Mouse (Mus musculus) liver, embryonic 12.5 days (tissue): ENCODE data around the gene Cdk2ap2. TPM values are rescaled to one million over a fixed set of nuclear protein-coding genes. Genes with fewer than 3 reads are reported as not detected.
"Not testable (repeated sequence)": the region's sequence is repeated elsewhere in the genome, so short reads cannot be mapped to it uniquely, and the experiment has no call there.

ENCODE experiments used
- ATAC-seq: fragments of 200-750 bp; cut with Nextera tagmentation; 2 replicates; pipeline ENCODE4 v1.8.0; 2017; ENCODE audit warnings: moderate number of reproducible peaks, mild to moderate bottlenecking, moderate library complexity
- H3K27ac ChIP-seq: fragments of 300-500 bp; sonication (generic); 2 replicates; pipeline ENCODE4 v1.5.1; 2016; ENCODE audit warnings: mild to moderate bottlenecking
- H3K27me3 ChIP-seq: fragments of 300-500 bp; sonication (generic); replicated peaks from 2 replicates; pipeline ENCODE4 v1.6.1; 2016; ENCODE audit warnings: mild to moderate bottlenecking, moderate library complexity
- H3K36me3 ChIP-seq: fragments of 300-500 bp; sonication (generic); 2 replicates; pipeline ENCODE4 v1.6.1; 2016; ENCODE audit warnings: mild to moderate bottlenecking, moderate library complexity
- H3K4me1 ChIP-seq: fragments of 300-500 bp; sonication (generic); 2 replicates; pipeline ENCODE4 v1.6.1; 2016
- H3K4me2 ChIP-seq: fragments of 300-500 bp; sonication (generic); 2 replicates; pipeline ENCODE4 v1.6.1; 2016; ENCODE audit warnings: mild to moderate bottlenecking, moderate library complexity
- H3K4me3 ChIP-seq: fragments of 300-500 bp; sonication (generic); 2 replicates; pipeline ENCODE4 v1.5.1; 2016; ENCODE audit warnings: mild to moderate bottlenecking, moderate library complexity
- H3K9ac ChIP-seq: fragments of 300-500 bp; sonication (generic); 2 replicates; pipeline ENCODE4 v1.6.1; 2016; ENCODE audit warnings: mild to moderate bottlenecking, moderate library complexity
- H3K9me3 ChIP-seq: fragments of 300-500 bp; sonication (generic); replicated peaks from 2 replicates; pipeline ENCODE4 v1.6.1; 2016; ENCODE audit warnings: mild to moderate bottlenecking, moderate library complexity
- WGBS: fragments of 180-500 bp; shearing (Covaris S2); methylation state at CpG from one replicate; pipeline ENCODE4 v1.1.7; 2016; ENCODE audit not compliant: insufficient replicate concordance; 5-methylcytosine and 5-hydroxymethylcytosine counted together
- polyA plus RNA-seq: library from polyadenylated mRNA; unstranded; fragments of >200 nt; fragmentation: Nextera tagmentation; extraction: Ambion mirVana; gene quantifications from 2 replicates; pipeline ENCODE4 v1.2.1, GENCODE M21; 2016

Gene Cdk2ap2
- polyA plus RNA-seq, 1 experiment from 2014 or later: 101 TPM

DNA sequence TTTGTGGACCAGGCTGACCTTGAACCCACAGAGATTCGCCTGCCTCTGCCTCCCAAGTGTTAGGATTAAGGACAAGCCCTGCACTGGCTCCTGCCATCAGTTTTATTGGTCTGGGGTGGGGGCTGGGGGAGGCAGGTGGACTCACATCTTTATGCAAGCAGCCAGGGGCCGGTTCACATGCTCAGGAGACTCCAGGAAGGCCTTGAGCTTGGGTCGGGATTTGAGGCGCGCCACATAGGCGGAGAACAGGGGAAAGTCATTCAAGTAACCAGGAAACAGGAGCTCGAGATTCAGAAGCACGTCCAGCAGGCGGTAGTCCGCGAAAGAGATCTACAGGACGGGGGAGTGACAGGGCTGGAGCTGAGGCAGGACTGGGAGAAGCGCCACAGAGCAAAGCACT lies 39.6 kb upstream of the Cdk2ap2 start:
- 80% methylated on average over 13 of the region's 13 CpGs for WGBS
- Histone ChIP-seq H3K4me3 (no peak overlapping the region), H3K9me3 (no peaks in the 10 kb centered on the region), H3K27ac (0 out of 2 replicates have a peak overlapping the region, but pooled peaks have one; percentile 84), H3K27me3 (no peaks in the 10 kb centered on the region), H3K4me2 (no peak overlapping the region), H3K9ac (no peak overlapping the region), H3K36me3 (0 out of 2 replicates have a peak, but pooled peaks cover 2% of the 10 kb centered on the region), H3K4me1 (peaks cover 52% of the 10 kb centered on the region)
- no peak for ATAC-seq

DNA sequence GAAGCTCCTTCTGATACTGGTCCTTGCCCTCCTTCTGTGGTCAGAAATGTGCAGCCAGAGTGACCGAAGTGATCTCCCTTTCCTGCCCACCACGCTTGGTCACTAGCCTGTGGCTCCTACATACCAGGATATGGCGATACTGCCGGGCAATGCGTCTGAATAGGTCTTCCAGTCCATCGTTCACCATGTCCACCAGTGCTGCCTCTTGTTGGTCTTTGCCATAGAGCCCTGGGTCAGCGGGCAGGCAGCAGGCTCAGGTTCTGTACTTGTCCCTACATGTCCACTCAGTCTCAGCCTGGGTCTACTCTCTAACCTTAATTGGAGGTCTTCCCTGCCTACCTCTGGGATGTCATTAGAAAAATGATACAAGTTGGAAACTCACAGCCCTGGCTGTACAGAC lies 39.0 kb upstream of the Cdk2ap2 start:
- H3K4me1 ChIP-seq: peaks cover 52% of the 10 kb centered on the region
- 0 out of 2 replicates have a peak, but pooled peaks cover 2% of the 10 kb centered on the region for H3K36me3 ChIP-seq
- H3K9me3 ChIP-seq: no peaks in the 10 kb centered on the region
- H3K4me3 ChIP-seq: no peak overlapping the region
- peak overlapping the region; percentile 73 for H3K4me2 ChIP-seq
- no peak for ATAC-seq
- no peak overlapping the region for H3K9ac ChIP-seq
- 77% methylated on average over 7 of the region's 7 CpGs for WGBS
- peak overlapping the region; percentile 84 for H3K27ac ChIP-seq
- no peaks in the 10 kb centered on the region for H3K27me3 ChIP-seq

DNA sequence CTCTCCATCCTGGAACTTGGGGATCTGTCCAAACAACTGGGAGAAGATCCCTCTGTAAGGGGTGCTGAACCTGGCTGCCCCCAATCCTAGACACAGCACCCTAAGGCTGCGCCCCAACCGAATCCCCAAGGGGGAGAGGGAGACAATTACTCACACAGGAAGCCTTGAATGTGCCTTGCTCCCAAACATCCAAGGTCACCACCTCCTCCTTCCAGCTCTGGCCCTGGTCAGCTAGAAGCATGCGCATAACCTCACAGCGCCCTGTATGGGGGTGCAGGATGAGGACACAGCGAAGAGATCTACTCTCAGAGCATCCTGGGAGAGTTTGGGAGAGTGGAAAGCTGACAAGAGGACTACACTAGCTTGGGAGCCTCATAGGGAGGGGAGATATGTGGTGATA lies 38.4 kb upstream of the Cdk2ap2 start:
- H3K9me3 ChIP-seq: no peaks in the 10 kb centered on the region
- peaks cover 52% of the 10 kb centered on the region for H3K4me1 ChIP-seq
- 87% methylated on average over 5 of the region's 5 CpGs for WGBS
- H3K27ac ChIP-seq: peak overlapping the region; percentile 84
- no peak for ATAC-seq
- H3K36me3 ChIP-seq: 0 out of 2 replicates have a peak, but pooled peaks cover 2% of the 10 kb centered on the region
- H3K27me3 ChIP-seq: no peaks in the 10 kb centered on the region
- peak overlapping the region; percentile 66 for H3K9ac ChIP-seq
- peak overlapping the region; percentile 40 for H3K4me3 ChIP-seq
- H3K4me2 ChIP-seq: peak overlapping the region; percentile 73

DNA sequence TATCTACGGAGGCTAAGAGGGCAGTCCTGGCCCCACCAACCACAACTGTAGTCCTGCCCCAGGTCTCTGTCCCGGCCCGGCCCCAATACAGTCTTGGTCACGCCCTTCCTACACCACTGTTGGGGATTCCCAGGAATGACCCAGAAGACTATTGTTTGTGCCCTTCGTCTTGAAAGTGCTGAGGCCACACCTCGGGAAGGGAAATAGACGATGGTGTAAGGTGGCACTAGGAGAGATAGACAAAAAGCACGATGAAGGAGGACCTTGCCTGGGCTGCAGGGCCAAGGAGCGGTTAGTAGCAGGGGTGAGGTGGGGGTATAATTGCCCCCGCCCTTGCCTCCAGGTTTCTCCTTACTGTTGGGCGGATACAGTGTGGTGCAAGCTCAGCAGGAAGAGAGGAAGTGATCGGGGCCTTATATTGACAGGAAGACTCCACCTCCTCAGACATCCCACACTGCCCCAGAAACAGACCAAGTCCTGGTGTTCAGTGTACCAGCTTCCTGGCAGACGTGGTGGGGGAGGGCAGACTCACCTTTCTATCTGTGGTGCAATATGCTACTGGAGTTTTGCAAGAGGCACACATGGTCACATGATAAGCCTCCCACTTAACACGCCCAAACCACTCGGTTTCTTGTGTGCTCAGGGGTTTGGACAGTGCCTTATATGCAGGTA lies 37.8 kb upstream of the Cdk2ap2 start, which contains the start of gene Gstp3:
Gene Gstp3 (minus strand): TSS at position 501 of the 672 bp plus-strand sequence.
- no peaks in the 10 kb centered on the region for H3K9me3 ChIP-seq
- peak within 1 kb of the TSS; percentile 73 for H3K4me2 ChIP-seq
- ATAC-seq: peak; percentile 92
- H3K9ac ChIP-seq: peak within 1 kb of the TSS; percentile 66
- peaks cover 55% of the 10 kb centered on the region for H3K4me1 ChIP-seq
- H3K27me3 ChIP-seq: no peaks in the 10 kb centered on the region
- 0 out of 2 replicates have a peak, but pooled peaks cover 2% of the 10 kb centered on the region for H3K36me3 ChIP-seq
- peak within 1 kb of the TSS; percentile 84 for H3K27ac ChIP-seq
- 22% methylated on average over 15 of the region's 15 CpGs for WGBS
- peak within 1 kb of the TSS; percentile 40 for H3K4me3 ChIP-seq

DNA sequence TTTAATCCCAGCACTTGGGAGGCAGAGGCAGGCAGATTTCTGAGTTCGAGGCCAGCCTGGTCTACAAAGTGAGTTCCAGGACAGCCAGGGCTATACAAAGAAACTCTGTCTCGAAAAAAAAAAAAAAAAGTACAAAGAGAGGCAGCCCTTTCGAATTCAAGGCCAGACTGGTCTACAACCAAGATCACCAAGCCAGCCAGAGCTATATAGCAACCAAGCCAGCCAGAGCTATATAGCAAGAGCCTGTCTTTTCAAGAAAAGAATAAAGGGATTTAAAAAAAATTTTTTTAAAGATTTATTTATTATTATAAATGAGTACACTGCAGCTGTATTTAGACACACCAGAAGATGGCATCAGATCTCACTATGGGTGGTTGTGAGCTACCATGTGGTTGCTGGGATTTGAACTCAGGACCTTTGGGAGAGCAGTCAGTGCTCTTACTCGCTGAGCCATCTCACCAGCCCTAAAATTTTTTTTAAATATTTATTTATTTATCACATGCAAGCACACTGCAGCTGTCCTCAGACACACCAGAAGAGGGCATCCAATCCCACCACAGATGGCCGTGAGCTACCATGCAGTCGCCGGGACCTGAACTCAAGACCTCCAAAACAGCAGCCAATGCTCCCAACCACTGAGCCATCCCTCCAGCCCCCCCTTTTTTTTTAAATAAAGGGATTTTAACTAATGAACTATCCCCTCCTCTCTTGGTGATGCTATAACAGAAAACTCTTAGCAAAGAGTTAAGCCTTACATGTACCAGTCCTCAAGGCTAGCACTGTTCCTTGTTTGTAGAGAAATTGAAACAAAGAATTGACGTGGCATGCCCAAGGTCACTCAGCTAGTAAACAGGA lies 36.7 kb upstream of the Cdk2ap2 start:
- Histone ChIP-seq H3K4me1 (peaks cover 56% of the 10 kb centered on the region), H3K27ac (peak overlapping the region; percentile 84)
- H3K27me3 ChIP-seq, H3K9ac ChIP-seq, ATAC-seq, H3K4me3 ChIP-seq, H3K9me3 ChIP-seq, H3K36me3 ChIP-seq, H3K4me2 ChIP-seq: not testable (repeated sequence)
- 80% methylated on average over 8 of the region's 8 CpGs for WGBS

DNA sequence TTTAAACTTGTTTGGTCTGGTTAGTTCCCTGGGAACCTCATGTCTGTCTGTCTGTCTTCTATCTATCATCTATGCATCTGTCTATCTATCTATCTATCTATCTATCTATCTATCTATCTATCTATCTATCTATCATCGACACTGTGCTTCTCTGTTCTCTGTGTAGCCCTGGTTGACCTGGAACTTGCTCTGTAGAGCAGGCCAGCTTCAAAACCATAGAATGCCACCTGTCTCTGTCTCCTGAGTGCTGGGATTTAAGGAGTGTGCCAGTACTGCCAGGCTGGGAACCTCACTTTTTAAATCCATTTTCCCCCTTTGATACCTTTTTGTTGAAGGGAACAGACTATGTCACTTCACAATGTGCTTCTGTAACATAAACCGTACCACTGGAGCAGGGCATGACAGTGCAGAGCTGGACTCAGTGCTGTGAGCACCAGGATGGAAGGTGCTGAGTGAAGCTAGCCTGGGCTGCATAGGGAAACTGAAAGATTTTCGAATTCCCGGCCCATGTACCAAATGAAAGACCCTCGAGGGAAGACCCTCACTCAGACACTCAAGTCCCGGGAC lies 36.0 kb upstream of the Cdk2ap2 start:
- ATAC-seq: no peak
- Histone ChIP-seq H3K4me3 (no peak overlapping the region), H3K9ac (no peak overlapping the region), H3K4me2 (no peak overlapping the region), H3K9me3 (no peaks in the 10 kb centered on the region), H3K4me1 (peaks cover 49% of the 10 kb centered on the region), H3K27me3 (no peaks in the 10 kb centered on the region), H3K27ac (peak overlapping the region; percentile 64; the same call in 1 of the 2 replicates), H3K36me3 (0 out of 2 replicates have a peak, but pooled peaks cover 2% of the 10 kb centered on the region)
- 68% methylated on average over 6 of the region's 6 CpGs for WGBS

DNA sequence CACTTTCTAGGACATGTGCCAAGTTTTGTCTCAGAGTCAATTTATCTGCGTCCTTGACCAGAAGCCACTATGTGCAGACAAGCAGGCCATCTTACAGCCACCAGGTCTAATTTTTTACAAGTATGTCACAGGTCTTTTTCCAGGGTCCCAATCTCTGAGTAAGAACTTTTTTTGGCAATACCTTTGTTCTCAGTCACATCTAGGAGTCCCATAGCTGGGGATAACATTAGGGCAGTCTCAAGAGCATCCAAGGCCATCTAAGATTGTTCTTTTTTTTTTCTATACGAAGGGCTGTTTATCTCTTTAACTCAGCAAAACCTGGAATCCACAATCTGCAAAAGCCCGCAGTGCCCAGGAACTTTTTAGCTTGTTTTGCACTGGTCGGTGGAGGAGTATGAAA lies 33.6 kb upstream of the Cdk2ap2 start:
- H3K9ac ChIP-seq, H3K27ac ChIP-seq, H3K4me2 ChIP-seq, H3K4me3 ChIP-seq, ATAC-seq, H3K9me3 ChIP-seq, H3K27me3 ChIP-seq, H3K36me3 ChIP-seq: not testable (repeated sequence)
- WGBS: 43% methylated on average over 4 of the region's 4 CpGs
- H3K4me1 ChIP-seq: peaks cover 34% of the 10 kb centered on the region

DNA sequence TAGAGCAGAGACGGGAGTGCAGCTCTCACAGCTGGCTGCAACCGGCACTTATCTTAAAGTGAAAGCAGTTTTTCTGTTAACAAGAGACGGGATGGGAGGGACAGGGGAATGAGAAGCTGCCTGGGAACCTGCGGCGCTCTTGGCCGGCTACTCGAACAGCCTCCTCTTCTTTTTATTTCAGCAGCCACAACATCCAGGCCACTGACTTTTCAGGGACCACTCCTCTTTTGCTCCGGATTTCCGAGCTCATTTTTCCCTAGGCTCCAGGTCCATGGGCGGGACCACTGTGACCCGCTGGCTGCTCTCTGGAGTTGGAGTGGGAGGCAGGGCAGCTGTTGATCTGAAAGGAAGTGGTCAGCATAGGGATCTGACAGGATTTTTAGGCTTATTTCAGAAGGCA lies 32.5 kb upstream of the Cdk2ap2 start:
- H3K27ac ChIP-seq, ATAC-seq, H3K36me3 ChIP-seq, H3K9ac ChIP-seq, H3K4me2 ChIP-seq, H3K4me3 ChIP-seq, H3K9me3 ChIP-seq: not testable (repeated sequence)
- H3K27me3 ChIP-seq: 0 out of 2 replicates have a peak, but pooled peaks cover 11% of the 10 kb centered on the region
- H3K4me1 ChIP-seq: peaks cover 23% of the 10 kb centered on the region
- WGBS: 19% methylated on average over 7 of the region's 11 CpGs

DNA sequence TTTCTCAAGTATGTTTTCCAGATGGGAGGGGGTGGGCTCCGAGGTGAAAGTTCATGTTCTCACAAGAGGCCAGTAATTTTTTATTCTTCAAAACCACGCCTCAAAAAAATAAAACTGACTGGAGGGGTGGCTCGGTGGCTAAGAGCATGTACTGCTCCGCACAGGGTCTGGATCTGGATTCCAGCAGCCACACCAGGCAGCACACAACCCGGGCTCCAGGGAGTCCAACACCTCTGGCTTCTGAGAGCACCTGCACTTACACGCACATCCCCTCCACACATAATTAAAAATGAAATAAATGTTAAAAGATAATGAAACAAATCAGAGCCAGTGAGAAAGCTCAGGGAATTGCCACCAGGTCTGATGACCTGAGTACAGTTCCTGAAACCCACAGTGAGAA lies 30.7 kb upstream of the Cdk2ap2 start:
- H3K4me2 ChIP-seq: no peak overlapping the region
- WGBS: 65% methylated on average over 6 of the region's 6 CpGs
- no peak overlapping the region for H3K9ac ChIP-seq
- H3K4me3 ChIP-seq: no peak overlapping the region
- H3K27me3 ChIP-seq: peaks cover 16% of the 10 kb centered on the region; the same call in 1 of the 2 replicates
- H3K4me1 ChIP-seq: peaks cover 20% of the 10 kb centered on the region
- H3K27ac ChIP-seq: no peak overlapping the region
- H3K9me3 ChIP-seq: no peaks in the 10 kb centered on the region
- H3K36me3 ChIP-seq: no peaks in the 10 kb centered on the region
- no peak for ATAC-seq

DNA sequence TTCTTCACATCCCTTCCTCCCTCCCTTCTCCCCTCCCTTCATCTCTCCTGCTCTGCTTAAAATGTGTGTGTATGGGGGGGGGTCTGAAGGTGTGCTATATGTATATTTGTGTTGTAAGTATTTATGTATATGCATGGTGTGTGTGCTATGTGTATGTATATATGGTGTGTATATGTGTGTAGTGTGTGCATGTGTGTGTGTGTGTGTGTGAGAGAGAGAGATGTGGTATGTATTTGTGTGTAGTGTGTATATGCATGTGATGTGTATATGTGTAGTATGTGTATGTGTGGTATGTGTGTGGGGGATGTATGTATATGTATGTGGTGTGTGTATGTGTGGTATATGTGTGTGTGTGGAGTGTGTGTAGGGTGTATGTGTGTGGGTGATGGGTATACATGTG lies 30.1 kb upstream of the Cdk2ap2 start:
- peak; percentile 32; the same call in 1 of the 2 replicates for ATAC-seq

DNA sequence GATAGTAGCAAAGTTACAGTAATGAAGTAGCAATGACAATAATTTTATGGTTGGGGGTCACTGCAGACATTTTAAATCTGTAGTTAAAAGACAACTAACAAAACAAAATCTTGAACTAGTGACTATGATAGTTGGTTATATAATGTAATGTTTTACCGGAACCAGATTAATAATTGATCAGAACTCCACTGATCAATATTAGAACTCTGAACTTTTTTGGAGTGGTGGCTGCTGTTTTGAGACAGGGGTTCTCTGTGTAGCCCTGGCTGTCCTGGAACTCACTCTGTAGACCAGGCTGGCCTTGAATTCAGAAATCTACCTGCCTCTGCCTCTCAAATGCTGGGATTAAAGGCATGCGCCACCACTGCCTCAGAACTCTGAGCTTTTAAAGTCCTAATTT lies 28.7 kb upstream of the Cdk2ap2 start:
- ATAC-seq, H3K36me3 ChIP-seq, H3K4me3 ChIP-seq, H3K9me3 ChIP-seq, H3K4me2 ChIP-seq, H3K9ac ChIP-seq: not testable (repeated sequence)
- H3K27ac ChIP-seq: peak overlapping the region; percentile 62; the same call in 1 of the 2 replicates
- peaks cover 16% of the 10 kb centered on the region; the same call in 1 of the 2 replicates for H3K27me3 ChIP-seq
- 74% methylated on average over 2 of the region's 2 CpGs for WGBS
- peaks cover 22% of the 10 kb centered on the region for H3K4me1 ChIP-seq

More for the DNA sequence above, 30.1 kb upstream of the Cdk2ap2 start:
- Histone ChIP-seq H3K4me1 (peaks cover 22% of the 10 kb centered on the region), H3K36me3 (no peaks in the 10 kb centered on the region), H3K9ac (no peak overlapping the region), H3K4me2 (no peak overlapping the region), H3K27me3 (peaks cover 16% of the 10 kb centered on the region; the same call in 1 of the 2 replicates), H3K27ac (peak overlapping the region; percentile 39; the same call in 1 of the 2 replicates), H3K4me3 (no peak overlapping the region), H3K9me3 (no peaks in the 10 kb centered on the region)
